Mouse (Mus musculus) heart, postnatal 36 days (tissue): ENCODE results near the gene Ets2. TPM values are rescaled to one million over a fixed set of nuclear protein-coding genes. Genes with fewer than 3 reads are reported as not detected.

Experiments
- DNase-seq, 2 experiments: peaks; one replicate each; pipeline ENCODE4 v3.0.0; 2021 to 2022
- intact Hi-C: fragments of 180-260 bp; cut with DNase I; formaldehyde crosslinking; loops from one replicate; pipeline ENCODE4 v1.15.1; 2025
- total RNA-seq, 2 experiments: library from RNA; stranded (reverse); gene quantifications; 2 replicates each; pipeline ENCODE4 v1.2.3; 2021

Gene Ets2
- 100 to 1,000 TPM in 1 of 2 experiments, 10 to 100 TPM in 1; 78.2 to 109 TPM for total RNA-seq

GRCm38 (mm10) chr16:95701802-95702561, at the start of gene Ets2:
Gene Ets2, plus strand, starts transcription at chr16:95702075.
- intact Hi-C loops, result loop anchor here (2.0 to 10.0 kb wide), 5 partner anchors 47 to 243 kb away; no protein-coding TSS in a partner anchor
- DNase-seq, result peak; percentile 94 to 95

- intact Hi-C loops, result no loop called here
- DNase-seq, result no peak
These were observed 47.7 kb upstream of the Ets2 start for GRCm38 (mm10) chr16:95654204-95654611.

- no peak for DNase-seq
- intact Hi-C loops, result no loop called here
These were observed 45.3 kb upstream of the Ets2 start for GRCm38 (mm10) chr16:95656535-95656934.

GRCm38 (mm10) chr16:95657187-95657586, 44.7 kb upstream of the Ets2 start:
- intact Hi-C loops, result no loop called here
- no peak for DNase-seq

GRCm38 (mm10) chr16:95657756-95658155, 44.1 kb upstream of the Ets2 start:
- intact Hi-C loops, result loop anchor here (2.0 kb wide), 1 partner anchor 287 kb away; no protein-coding TSS in a partner anchor
- no peak for DNase-seq

GRCm38 (mm10) chr16:95658836-95659430, 42.9 kb upstream of the Ets2 start:
- intact Hi-C loops, result loop anchor here (2.0 kb wide), 1 partner anchor 286 kb away; no protein-coding TSS in a partner anchor
- DNase-seq, result peak; percentile 73 to 80

- peak; percentile 13 to 21 for DNase-seq
- intact Hi-C loops, result loop anchor here (2.0 kb wide), 1 partner anchor 285 kb away; no protein-coding TSS in a partner anchor
These were observed 42.4 kb upstream of the Ets2 start for GRCm38 (mm10) chr16:95659461-95659860.

- intact Hi-C loops, result no loop called here
- no peak for DNase-seq
These were observed 41.0 kb upstream of the Ets2 start for GRCm38 (mm10) chr16:95660909-95661308.

GRCm38 (mm10) chr16:95665472-95666131, 36.3 kb upstream of the Ets2 start:
- no peak for DNase-seq
- intact Hi-C loops, result no loop called here

GRCm38 (mm10) chr16:95666288-95666687, 35.6 kb upstream of the Ets2 start:
- no peak for DNase-seq
- intact Hi-C loops, result no loop called here

GRCm38 (mm10) chr16:95667395-95668150, 34.3 kb upstream of the Ets2 start:
- DNase-seq, result no peak
- intact Hi-C loops, result no loop called here

GRCm38 (mm10) chr16:95668151-95668993, 33.5 kb upstream of the Ets2 start:
- DNase-seq, result no peak
- intact Hi-C loops, result no loop called here

- intact Hi-C loops, result no loop called here
- peak; percentile 18 to 33 for DNase-seq
These were observed 27.4 kb upstream of the Ets2 start for GRCm38 (mm10) chr16:95674452-95674921.

GRCm38 (mm10) chr16:95675212-95675611, 26.7 kb upstream of the Ets2 start:
- DNase-seq, result no peak
- intact Hi-C loops, result loop anchor here (5.0 kb wide), 1 partner anchor 782 kb away; no protein-coding TSS in a partner anchor

GRCm38 (mm10) chr16:95676668-95677067, 25.2 kb upstream of the Ets2 start:
- intact Hi-C loops, result loop anchor here (5.0 kb wide), 1 partner anchor 781 kb away; no protein-coding TSS in a partner anchor
- DNase-seq, result no peak

GRCm38 (mm10) chr16:95682431-95682892, 19.4 kb upstream of the Ets2 start:
- intact Hi-C loops, result no loop called here

GRCm38 (mm10) chr16:95685807-95686206, 16.1 kb upstream of the Ets2 start:
- DNase-seq, result no peak
- intact Hi-C loops, result no loop called here

More at GRCm38 (mm10) chr16:95682431-95682892, 19.4 kb upstream of the Ets2 start:
- DNase-seq, result no peak

- DNase-seq, result no peak
- intact Hi-C loops, result no loop called here
These were observed 15.6 kb upstream of the Ets2 start for GRCm38 (mm10) chr16:95686246-95686645.

GRCm38 (mm10) chr16:95686901-95687300, 15.0 kb upstream of the Ets2 start:
- DNase-seq, result no peak
- intact Hi-C loops, result no loop called here
